Mouse (Mus musculus): Measurements from ENCODE around the gene Tmem86b. TPM values are rescaled to one million over a fixed set of nuclear protein-coding genes. Genes with fewer than 3 reads are reported as not detected.
"Not testable (repeated sequence)": the region's sequence is repeated elsewhere in the genome, so short reads cannot be mapped to it uniquely, and the experiment has no call there.

The Tmem86b gene
- total RNA-seq, 2 experiments from 2014 or later: 10.0 to 16.8 TPM

- intact Hi-C loops (cut with DNase I): no loop called here
- no peak for DNase-seq (ENCODE audit: low spot score in 2 of 2)
These were observed 23.2 kb downstream of the Tmem86b start for GRCm38 (mm10) chr7:4608002-4608401.

- DNase-seq (ENCODE audit: low spot score in 2 of 2): no peak
- intact Hi-C loops (cut with DNase I): no loop called here
These were observed 27.3 kb downstream of the Tmem86b start, which contains the start of gene Ptprh for GRCm38 (mm10) chr7:4603873-4604272. TSS of gene Ptprh (minus strand) at chr7:4604041.

GRCm38 (mm10) chr7:4602969-4603368, 28.3 kb downstream of the Tmem86b start:
- DNase-seq (ENCODE audit: low spot score in 2 of 2): no peak
- intact Hi-C loops (cut with DNase I): no loop called here

- intact Hi-C loops (cut with DNase I); DNase-seq (ENCODE audit: low spot score in 2 of 2): not testable (repeated sequence)
These were observed 34.2 kb downstream of the Tmem86b start for GRCm38 (mm10) chr7:4597046-4597445.

- intact Hi-C loops (cut with DNase I): not testable (repeated sequence)
These were observed 49.7 kb downstream of the Tmem86b start for GRCm38 (mm10) chr7:4581481-4581880.

More at GRCm38 (mm10) chr7:4581481-4581880, 49.7 kb downstream of the Tmem86b start:
- not testable (repeated sequence) for DNase-seq (ENCODE audit: low spot score in 2 of 2)

Small RNA genes lying within 50 kb of the gene (microRNA-seq; reads per million reads assigned to microRNA genes)
- gene Gm23577: not detected

Other genes starting within 250 kb of the Tmem86b start
- gene Gp6, start 233.7 kb downstream of the Tmem86b start, total RNA-seq (2021): not detected
- 10 to 100 TPM; 23.9 to 26.3 TPM for gene Rdh13, start 185.8 kb downstream of the Tmem86b start, total RNA-seq (2021)
- 1 to 10 TPM; 3.1 to 3.4 TPM for gene Eps8l1, start 170.7 kb downstream of the Tmem86b start, total RNA-seq (2021)
- gene Ppp1r12c, start 129.7 kb downstream of the Tmem86b start, total RNA-seq (2021): 100 to 1,000 TPM; 142 to 168 TPM
- gene Tnnt1, start 115.0 kb downstream of the Tmem86b start, total RNA-seq (2021): 1 to 10 TPM; 5.9 to 9.4 TPM
- gene Tnni3, start 107.2 kb downstream of the Tmem86b start, total RNA-seq (2021): under 1 TPM in 1 of 2 experiments, not detected in 1; 0.52 TPM
- gene Dnaaf3, start 99.0 kb downstream of the Tmem86b start, total RNA-seq (2021): under 1 TPM; 0.27 to 0.34 TPM
- gene Syt5, start 83.9 kb downstream of the Tmem86b start, total RNA-seq (2021): 100 to 1,000 TPM; 263 to 298 TPM
- gene Ptprh, start 27.4 kb downstream of the Tmem86b start, total RNA-seq (2021): under 1 TPM; 0.84 to 0.95 TPM
- gene Ppp6r1, start 27.6 kb upstream of the Tmem86b start, total RNA-seq (2021): 100 to 1,000 TPM; 138 to 145 TPM
- gene Hspbp1, start 53.6 kb upstream of the Tmem86b start, total RNA-seq (2021): 100 to 1,000 TPM; 100 to 106 TPM
- gene Brsk1, start 59.2 kb upstream of the Tmem86b start, total RNA-seq (2021): 100 to 1,000 TPM; 398 to 475 TPM
- gene Tmem150b, start 93.8 kb upstream of the Tmem86b start, total RNA-seq (2021): not detected
- gene Kmt5c, start 108.7 kb upstream of the Tmem86b start, total RNA-seq (2021): 10 to 100 TPM; 18.9 to 35.8 TPM
- gene Cox6b2, start 121.7 kb upstream of the Tmem86b start, total RNA-seq (2021): 1 to 10 TPM; 4.8 to 5.5 TPM
- not detected for gene Fam71e2, start 139.9 kb upstream of the Tmem86b start, total RNA-seq (2021)
- under 1 TPM; 0.43 to 0.59 TPM for gene Il11, start 151.4 kb upstream of the Tmem86b start, total RNA-seq (2021)
- not detected for gene Tmem190, start 151.5 kb upstream of the Tmem86b start, total RNA-seq (2021)
- gene Tmem238, start 158.2 kb upstream of the Tmem86b start, total RNA-seq (2021): 1 to 10 TPM; 2.7 to 3.7 TPM
- 100 to 1,000 TPM; 416 to 455 TPM for gene Rpl28, start 161.5 kb upstream of the Tmem86b start, total RNA-seq (2021)
- 100 to 1,000 TPM in 1 of 2 experiments, 10 to 100 TPM in 1; 98.6 to 117 TPM for gene Ube2s, start 181.2 kb upstream of the Tmem86b start, total RNA-seq (2021)
- 100 to 1,000 TPM in 1 of 2 experiments, 10 to 100 TPM in 1; 95.1 to 151 TPM for gene Shisa7, start 213.3 kb upstream of the Tmem86b start, total RNA-seq (2021)
- gene Isoc2b, start 238.8 kb upstream of the Tmem86b start, total RNA-seq (2021): 1 to 10 TPM; 6.0 to 8.6 TPM
- 10 to 100 TPM; 10.3 to 13.5 TPM for gene Isoc2a, start 245.7 kb upstream of the Tmem86b start, total RNA-seq (2021)

Measured in left cerebral cortex, postnatal 36 days (tissue).